Mouse (Mus musculus) G1E-ER4 (cell line): ENCODE data around the gene Map3k19. TPM values are rescaled to one million over a fixed set of nuclear protein-coding genes. Genes with fewer than 3 reads are reported as not detected.

Experiments used
- GATA1 ChIP-seq: IDR thresholded peaks from one replicate; pipeline ENCODE4 v1.8.0; 2012; ENCODE audit warnings: low read length, inconsistent platforms
- polyA plus RNA-seq: library from polyadenylated mRNA; stranded (reverse); fragments of >175 nt; gene quantifications from 2 replicates; pipeline ENCODE4 v1.2.3, GENCODE M21; 2012

The Map3k19 gene
- polyA plus RNA-seq, 1 experiment, result not detected

DNA sequence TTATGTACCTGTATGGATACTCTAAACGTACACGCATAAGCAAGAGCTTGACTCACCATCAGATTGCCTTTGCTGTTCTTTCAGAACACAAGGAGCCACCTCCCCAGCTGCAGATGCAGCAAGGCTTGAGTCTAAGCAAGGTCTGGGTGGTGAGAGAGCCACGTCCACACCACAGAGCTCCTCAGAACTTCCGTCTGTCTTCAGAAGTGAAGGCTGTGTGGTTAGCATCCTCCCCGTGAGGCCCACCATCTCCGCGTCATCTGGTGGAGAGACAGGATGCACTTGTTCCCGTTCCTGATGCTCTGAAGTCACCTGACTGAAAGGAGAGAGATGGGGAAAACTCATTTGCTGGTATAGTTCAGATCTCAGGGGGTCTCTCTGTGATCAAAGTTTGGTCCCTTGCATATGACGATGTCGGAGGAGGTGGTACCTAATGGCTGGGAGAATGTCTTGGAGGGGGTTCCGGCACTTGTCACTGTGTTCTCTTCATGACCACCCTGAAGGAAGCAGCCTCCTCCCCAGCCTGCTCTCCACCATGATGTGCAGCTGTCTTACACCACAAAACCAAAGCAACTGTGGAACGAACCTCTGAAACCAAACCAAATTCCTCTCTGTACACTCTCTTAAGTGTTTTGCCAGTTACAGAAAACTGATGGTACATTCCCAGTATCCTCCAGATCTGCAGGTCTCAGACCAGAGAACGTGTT is 24.5 kb downstream of the Map3k19 start:
- no peak for TF ChIP-seq GATA1

- no peak for TF ChIP-seq GATA1
Observed at GRCm38 (mm10) chr1:127827325-127827724, 27.5 kb downstream of the Map3k19 start.

GRCm38 (mm10) chr1:127816381-127816780 is 38.5 kb downstream of the Map3k19 start:
- TF ChIP-seq GATA1, result no peak

DNA sequence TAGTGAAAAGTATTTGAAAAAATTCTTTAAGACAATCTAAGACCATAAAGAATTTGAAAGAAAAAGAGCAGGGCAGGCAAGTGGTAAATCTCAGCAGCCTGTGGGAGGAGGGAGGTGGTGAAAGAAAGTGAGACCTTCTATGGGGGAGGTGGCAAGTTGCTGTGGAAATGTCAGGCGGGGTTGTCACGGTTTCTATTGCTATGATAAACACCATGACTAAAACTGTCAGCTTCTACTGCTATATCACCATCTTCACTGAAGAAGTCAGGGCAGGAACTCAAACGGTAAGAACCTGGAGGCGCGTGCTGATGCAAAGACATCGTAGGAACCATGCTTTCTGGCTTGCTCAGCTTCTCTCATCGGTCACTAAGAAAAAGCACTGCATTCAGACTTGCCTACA is 41.9 kb downstream of the Map3k19 start:
- TF ChIP-seq GATA1, result no peak

- no peak for TF ChIP-seq GATA1
Observed at GRCm38 (mm10) chr1:127808671-127809070, 46.2 kb downstream of the Map3k19 start.

DNA sequence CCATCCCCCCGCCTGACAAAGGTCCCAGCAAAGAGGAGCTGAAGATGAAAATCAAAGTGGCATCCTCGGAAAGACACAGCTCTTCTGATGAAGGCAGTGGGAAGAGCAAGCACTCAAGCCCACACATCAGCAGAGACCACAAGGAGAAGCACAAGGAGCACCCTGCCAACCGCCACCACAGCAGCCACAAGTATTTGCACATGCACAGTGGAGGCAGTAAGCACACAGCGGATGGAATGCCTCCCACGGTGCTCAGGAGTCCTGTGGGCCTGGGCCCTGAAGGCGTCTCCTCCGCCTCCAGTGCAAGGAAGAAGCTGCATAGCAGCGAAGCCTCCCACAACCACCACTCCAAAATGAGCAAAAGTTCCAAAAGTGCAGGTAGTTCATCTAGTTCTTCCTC is 51.9 kb downstream of the Map3k19 start:
- TF ChIP-seq GATA1, result no peak

DNA sequence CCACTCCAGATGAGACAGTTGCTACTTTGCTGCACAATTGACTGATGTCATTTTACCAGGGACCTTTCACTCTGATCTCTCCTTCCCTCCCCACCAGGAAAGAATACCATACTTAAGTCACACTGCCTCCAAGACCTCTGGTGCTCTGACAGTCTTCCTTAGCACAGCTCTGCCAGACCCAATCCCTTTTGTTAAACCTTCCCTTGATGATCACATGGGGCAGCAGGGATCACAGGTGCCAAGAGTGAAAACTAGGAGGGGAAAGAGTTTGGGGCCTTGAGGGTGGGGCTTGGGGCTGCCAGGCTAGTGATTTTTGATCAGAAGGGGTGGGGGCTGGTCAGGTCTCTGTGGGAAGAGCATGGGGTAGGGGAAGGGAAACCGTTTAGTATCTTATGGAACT is 58.1 kb downstream of the Map3k19 start:
- TF ChIP-seq GATA1, result no peak

DNA sequence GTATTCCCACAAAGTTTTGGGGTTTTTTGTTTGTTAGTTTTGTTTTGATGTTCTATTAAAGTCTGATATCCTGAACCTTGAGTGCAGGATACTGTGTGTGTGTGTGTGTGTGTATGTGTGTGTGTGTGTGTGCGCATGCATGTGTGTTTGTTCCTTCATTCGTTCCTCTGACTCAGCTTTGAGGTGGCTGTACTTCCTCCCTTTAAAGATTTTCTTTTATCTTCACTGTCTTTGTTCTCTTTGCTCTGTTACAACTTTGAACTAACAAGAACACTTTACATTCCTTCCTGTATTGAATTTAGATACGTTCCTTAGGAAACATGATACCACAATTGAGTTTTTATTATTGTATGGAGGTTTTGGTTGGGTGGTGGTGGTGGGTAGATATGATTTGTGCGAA is 58.5 kb downstream of the Map3k19 start:
- TF ChIP-seq GATA1, result no peak

- TF ChIP-seq GATA1, result no peak
Observed at GRCm38 (mm10) chr1:127795087-127795769, 59.6 kb downstream of the Map3k19 start.

DNA sequence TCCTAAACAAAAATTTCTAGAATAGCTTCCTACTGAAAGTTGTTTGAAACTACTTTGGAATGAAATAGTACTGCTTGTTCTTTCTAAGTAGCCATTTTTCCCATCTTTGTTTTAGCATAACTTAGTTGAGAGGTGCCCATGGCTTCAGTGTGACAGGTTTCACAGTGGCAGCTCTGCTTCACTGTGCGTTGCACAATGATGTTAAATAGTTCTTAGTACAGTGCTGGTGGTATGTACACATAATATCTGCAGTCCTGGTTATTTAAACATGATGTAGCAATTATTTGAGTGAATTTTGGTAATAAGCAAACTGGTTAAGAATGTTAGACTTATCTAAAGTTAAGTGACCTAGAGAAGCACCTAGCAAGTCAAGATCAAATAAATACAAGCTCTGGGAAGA is 61.4 kb downstream of the Map3k19 start:
- no peak for TF ChIP-seq GATA1

DNA sequence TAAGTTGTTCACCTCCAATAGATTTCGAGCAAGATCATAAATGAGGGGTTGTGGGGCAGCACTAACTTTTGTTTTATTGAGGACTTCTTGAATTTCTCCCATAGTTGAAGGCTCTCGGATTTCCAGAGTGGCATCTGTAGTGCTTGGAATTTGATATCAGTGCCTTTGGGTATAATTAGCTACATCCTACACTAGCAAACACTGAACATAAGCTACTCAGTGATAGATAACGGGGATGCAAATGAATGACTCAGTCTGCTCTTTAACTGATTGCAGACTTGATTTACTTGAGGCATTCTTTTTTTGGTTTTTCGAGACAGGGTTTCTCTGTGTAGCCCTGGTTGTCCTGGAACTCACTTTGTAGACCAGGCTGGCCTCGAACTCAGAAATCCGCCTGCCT is 65.9 kb downstream of the Map3k19 start:
- TF ChIP-seq GATA1, result no peak

GRCm38 (mm10) chr1:127785882-127786281 is 68.9 kb downstream of the Map3k19 start:
- TF ChIP-seq GATA1, result no peak

DNA sequence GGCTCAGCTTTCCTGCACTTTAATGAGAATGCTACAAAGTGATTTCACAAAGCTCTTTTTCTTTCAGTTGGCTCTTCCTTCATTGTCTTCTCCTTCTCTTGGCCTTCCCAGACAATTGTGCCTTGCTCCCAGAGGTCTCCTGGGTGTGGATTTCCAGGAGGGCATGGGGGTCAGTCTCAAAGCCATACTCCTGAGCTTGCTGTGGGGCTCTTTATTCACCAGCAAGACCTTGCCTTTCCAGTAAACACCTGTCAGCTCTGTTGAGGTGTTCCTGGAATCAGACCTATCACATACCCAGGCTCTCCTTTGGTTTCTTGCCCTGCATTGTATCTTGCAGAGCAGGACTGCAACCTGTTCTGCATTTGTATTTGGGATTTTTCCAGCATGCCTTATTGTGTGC is 71.0 kb downstream of the Map3k19 start:
- no peak for TF ChIP-seq GATA1

DNA sequence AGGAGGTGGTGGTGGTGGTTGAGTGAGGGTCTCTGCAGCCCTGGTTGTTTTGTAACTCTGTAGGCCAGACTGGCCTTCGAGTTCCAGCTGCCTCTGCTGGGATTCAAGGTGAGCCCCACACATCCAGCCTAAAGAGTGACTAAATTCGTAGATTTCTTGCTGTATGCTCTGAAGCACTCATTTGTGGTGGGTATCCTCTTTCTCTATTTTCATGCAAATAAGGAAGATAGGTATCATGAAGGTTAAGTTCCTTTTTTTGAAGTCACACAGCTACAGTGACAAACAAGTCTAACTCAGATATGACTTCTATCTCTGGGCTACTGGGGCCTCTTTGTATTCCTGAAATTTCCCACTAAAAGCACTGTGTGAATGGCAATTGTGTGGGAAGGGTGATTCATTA is 74.0 kb downstream of the Map3k19 start:
- TF ChIP-seq GATA1, result no peak

DNA sequence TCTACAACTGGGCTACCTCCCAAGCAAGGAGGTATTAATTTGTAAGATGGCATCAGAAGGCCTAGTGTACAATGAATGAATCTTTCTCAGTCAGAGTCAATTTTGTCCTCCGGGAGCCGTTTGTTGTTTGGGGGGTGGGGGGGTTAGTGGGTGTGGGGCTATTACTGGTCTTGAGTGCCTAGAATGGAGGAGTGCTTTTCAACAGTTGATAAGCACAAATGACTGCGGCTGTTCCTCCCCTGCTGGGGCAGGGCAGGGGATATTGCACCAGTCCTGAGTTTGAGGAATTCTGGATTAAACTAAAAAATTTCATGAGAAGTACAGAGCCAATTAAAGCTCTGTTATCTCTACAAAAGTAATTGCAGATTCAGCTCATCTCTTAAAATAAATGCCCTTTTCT is 74.7 kb downstream of the Map3k19 start:
- TF ChIP-seq GATA1, result no peak

DNA sequence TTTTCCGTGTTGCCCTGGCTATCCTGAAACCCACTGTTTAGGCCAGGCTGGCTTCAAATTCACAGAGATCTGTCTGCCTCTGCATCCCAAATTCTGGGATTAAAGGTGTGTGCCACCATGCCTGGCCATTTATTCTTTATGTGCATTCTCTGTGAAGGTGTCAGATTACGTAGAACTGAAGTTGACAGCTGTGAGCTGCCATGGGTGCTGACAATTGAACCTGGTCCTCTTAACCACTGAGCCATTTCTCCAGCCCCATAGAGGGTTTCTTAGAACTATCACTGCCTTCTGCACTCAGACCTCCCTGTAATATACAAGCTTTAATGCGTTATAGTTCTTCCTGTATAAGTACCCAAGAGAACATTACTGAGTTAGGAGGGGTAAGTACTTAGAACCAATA is 76.2 kb downstream of the Map3k19 start:
- no peak for TF ChIP-seq GATA1

GRCm38 (mm10) chr1:127776246-127776645 is 78.6 kb downstream of the Map3k19 start:
- TF ChIP-seq GATA1, result no peak

DNA sequence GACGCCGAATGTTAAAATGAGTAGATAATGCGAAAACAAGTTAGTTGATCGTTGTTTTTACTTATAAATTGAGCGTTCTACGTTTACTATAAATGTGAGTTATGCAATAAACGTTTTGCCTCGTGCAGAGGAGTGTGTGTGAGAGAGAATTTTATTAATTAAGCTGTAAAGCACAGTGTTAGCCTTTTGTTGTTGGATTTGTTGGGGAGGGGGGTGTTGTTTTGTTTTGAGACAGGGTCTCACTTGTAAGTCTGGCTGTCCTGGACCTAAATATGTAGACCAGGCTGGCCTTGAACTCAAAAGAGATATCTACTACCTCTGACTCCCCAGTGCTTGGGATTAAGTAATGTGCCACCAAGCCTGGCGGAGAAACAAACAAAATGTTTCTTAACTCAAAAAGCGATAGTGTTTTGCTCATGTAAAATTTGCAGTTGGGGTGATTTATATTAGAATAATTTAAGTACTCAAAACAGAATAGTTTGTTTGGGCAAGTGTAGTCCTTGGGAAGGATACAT is 79.6 kb downstream of the Map3k19 start:
- TF ChIP-seq GATA1, result no peak
